ENCODE assay signal across 8 mouse cellular contexts in the genomic region with DNA sequence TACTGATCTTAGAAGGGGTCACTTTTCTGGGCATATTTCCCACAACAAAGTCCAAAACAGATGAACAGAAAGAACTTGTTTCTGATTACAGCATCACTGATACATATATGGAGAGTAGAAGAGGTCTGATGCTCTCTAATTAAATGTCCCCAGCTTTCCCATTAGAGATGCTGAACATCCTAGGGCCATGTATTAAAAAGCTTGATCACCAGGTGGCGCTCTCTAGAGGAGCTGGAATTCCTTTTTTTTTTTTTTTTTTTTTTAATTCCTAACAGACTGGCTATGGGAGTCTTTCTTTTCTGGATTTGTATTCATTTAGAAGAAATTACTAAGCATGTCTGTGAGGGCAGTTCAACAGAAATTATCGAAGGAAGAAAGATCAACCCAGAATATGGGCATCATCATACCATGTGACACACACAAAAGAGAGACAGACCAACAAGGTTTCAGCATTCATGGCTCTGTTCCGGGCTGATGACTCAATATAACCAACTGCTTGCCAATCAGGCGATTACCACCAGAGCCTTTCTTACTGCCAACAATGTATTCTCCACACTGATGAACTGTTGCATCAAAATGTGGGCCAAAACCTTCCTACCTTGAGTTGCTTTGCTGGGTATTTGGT.
A peak's percentile ranks its signal among the peaks of the same experiment; 100 is the strongest.
DNase-seq lines count a peak whose midpoint lies in the region; ATAC-seq lines count a peak whose summit lies in the region.

No protein-coding gene starts in this region.

- no peak overlapping the region for H3K27ac ChIP-seq in limb, embryonic 11.5 days (replicated peaks; ENCODE audit: low read depth, low read length)
- H3K27ac ChIP-seq in limb, embryonic 10.5 days: no peak overlapping the region

- H3K4me2 ChIP-seq in limb, embryonic 11.5 days (ENCODE audit: low read depth, severe bottlenecking): no peak overlapping the region

- no peak overlapping the region for H3K4me3 ChIP-seq in limb, embryonic 11.5 days (ENCODE audit: low read depth, low read length)
- no peak overlapping the region for H3K4me3 ChIP-seq in limb, embryonic 10.5 days

- no peaks in the 10 kb centered on the region for H3K4me1 ChIP-seq in limb, embryonic 11.5 days (ENCODE audit: control insufficient read depth, insufficient read depth, low read length)
- H3K4me1 ChIP-seq in limb, embryonic 10.5 days: no peaks in the 10 kb centered on the region

- no peak overlapping the region for H3K9ac ChIP-seq in limb, embryonic 11.5 days (ENCODE audit: low read length)

- no peaks in the 10 kb centered on the region for H3K36me3 ChIP-seq in limb, embryonic 11.5 days (ENCODE audit: control insufficient read depth, insufficient read depth, low read length)
- H3K36me3 ChIP-seq in limb, embryonic 10.5 days: no peaks in the 10 kb centered on the region

- H3K27me3 ChIP-seq in limb, embryonic 11.5 days (ENCODE audit: control insufficient read depth, insufficient read depth, low read length): no peaks in the 10 kb centered on the region
- H3K27me3 ChIP-seq in limb, embryonic 10.5 days (ENCODE audit: low read depth, poor library complexity, severe bottlenecking): no peaks in the 10 kb centered on the region

- WGBS in limb, embryonic 11.5 days: 66% methylated on average over 4 of the region's 4 CpGs
- WGBS in limb, embryonic 10.5 days: 62% methylated on average over 4 of the region's 4 CpGs

- ATAC-seq in limb, embryonic 11.5 days (ENCODE audit: insufficient number of reproducible peaks, low FRiP score, low TSS enrichment, low read depth): no peak
- ATAC-seq in megakaryocyte-erythroid progenitor cell, adult 5-6 weeks (replicated peaks; ENCODE audit: low FRiP score, low TSS enrichment, poor library complexity, severe bottlenecking): no peak

- no peaks in the 10 kb centered on the region for H3K9me3 ChIP-seq in limb, embryonic 11.5 days (ENCODE audit: control insufficient read depth, low read length)
- no peaks in the 10 kb centered on the region for H3K9me3 ChIP-seq in limb, embryonic 10.5 days (replicated peaks)

- DNase-seq in cerebellum, adult 9-10 months: peak; percentile 3
- DNase-seq in cerebellum, adult 9-11 months: no peak
- peak; percentile 36 for DNase-seq in limb, embryonic 11.5 days (ENCODE audit: low spot score)
- no peak for DNase-seq in limb, embryonic 10.5 days (ENCODE audit: low spot score)
- peak; percentile 22 for DNase-seq in adrenal gland, postnatal 25 days
- DNase-seq in kidney, postnatal 10 days: peak; percentile 73
- DNase-seq in frontal cortex, postnatal 14 days (ENCODE audit: low spot score in 2 of 2): no peak

Comparison
In these comparisons a context has a peak if more than half of its experiments do, and no peak if none do; other contexts are left out.
1. DNase-seq: peak in cerebellum, adult 9-10 months (single experiment), limb, embryonic 11.5 days (single experiment), adrenal gland, postnatal 25 days (single experiment) and kidney, postnatal 10 days (single experiment); none in cerebellum, adult 9-11 months (single experiment), limb, embryonic 10.5 days (single experiment) and frontal cortex, postnatal 14 days (0 of 2).